Mouse (Mus musculus) ES-E14 (cell line): Measurements from ENCODE around the gene Rest. TPM values are rescaled to one million over a fixed set of nuclear protein-coding genes. Genes with fewer than 3 reads are reported as not detected.

ENCODE experiments used
- DNase-seq: peaks from one replicate; pipeline ENCODE4 v3.0.0-alpha.2; 2013; ENCODE audit warnings: low read depth, low spot score
- H3K27ac ChIP-seq: 2 replicates; pipeline ENCODE4 v1.5.1; 2012; ENCODE audit warnings: low read depth, mild to moderate bottlenecking, low read length, moderate library complexity, mixed read lengths; ENCODE audit not compliant: poor library complexity, insufficient read depth, severe bottlenecking
- H3K36me3 ChIP-seq: 2 replicates; pipeline ENCODE4 v1.6.1; 2012; ENCODE audit warnings: mild to moderate bottlenecking, low read length, moderate library complexity, mixed read lengths; ENCODE audit not compliant: control insufficient read depth, poor library complexity, insufficient read depth, severe bottlenecking
- H3K4me1 ChIP-seq, 2 experiments: fragments of 150-350 bp in 1 of 2; sonication (generic) in 1 of 2; 2 replicates each; pipeline ENCODE4 v1.6.1; 2012; ENCODE audit warnings: low read length in 2 of 2, mild to moderate bottlenecking in 1 of 2, mixed read lengths in 1 of 2; ENCODE audit not compliant: control insufficient read depth in 2 of 2, insufficient read depth in 2 of 2, poor library complexity in 1 of 2
- H3K4me3 ChIP-seq, 2 experiments: fragments of 150-350 bp in 1 of 2; sonication (generic) in 1 of 2; 2 replicates each; pipeline ENCODE4 v1.5.1; 2012; ENCODE audit warnings: low read length in 2 of 2, low read depth in 1 of 2, mild to moderate bottlenecking in 1 of 2, mixed read lengths in 1 of 2; ENCODE audit not compliant: insufficient read depth in 1 of 2, poor library complexity in 1 of 2, severe bottlenecking in 1 of 2
- H3K9ac ChIP-seq: 2 replicates; pipeline ENCODE4 v1.6.1; 2012; ENCODE audit warnings: low read depth, mild to moderate bottlenecking, low read length, mixed read lengths; ENCODE audit not compliant: poor library complexity, insufficient read depth, severe bottlenecking
- H3K9me3 ChIP-seq: fragments of 150-350 bp; sonication (generic); 2 replicates; pipeline ENCODE4 v1.6.1; 2012; ENCODE audit warnings: low read depth, mild to moderate bottlenecking, low read length; ENCODE audit not compliant: control insufficient read depth, insufficient read depth
- CHD2 ChIP-seq: IDR thresholded peaks from 2 replicates; pipeline ENCODE4 v1.6.1; 2014; ENCODE audit warnings: mild to moderate bottlenecking, low read depth, low read length, inconsistent platforms
- HCFC1 ChIP-seq: IDR thresholded peaks from 2 replicates; pipeline ENCODE4 v1.6.1; 2012; ENCODE audit warnings: low read length, inconsistent platforms, borderline replicate concordance; ENCODE audit not compliant: insufficient read depth
- MAFK ChIP-seq: IDR thresholded peaks from 2 replicates; pipeline ENCODE4 v1.6.1; 2014; ENCODE audit warnings: mild to moderate bottlenecking, low read depth, low read length, inconsistent platforms; ENCODE audit not compliant: insufficient read depth
- ZC3H11A ChIP-seq: IDR thresholded peaks from 2 replicates; pipeline ENCODE4 v1.6.1; 2012; ENCODE audit warnings: low read depth, mild to moderate bottlenecking, inconsistent platforms, low read length, borderline replicate concordance
- ZNF384 ChIP-seq: IDR thresholded peaks from 2 replicates; pipeline ENCODE4 v1.6.1; 2012; ENCODE audit warnings: low read depth, low read length, inconsistent platforms
- in situ Hi-C, 2 experiments: fragments of 600-800 bp; cut with MboI; formaldehyde crosslinking; loops; one replicate each; pipeline ENCODE4 v1.15.1; 2025; ENCODE audit warnings: low sequenced_read_pairs in 2 of 2, inconsistent platforms in 1 of 2; ENCODE audit not compliant: unreplicated experiment in 2 of 2
- total RNA-seq: library from RNA; depleted of rRNA; stranded (reverse); fragments of 300-350 nt; gene quantifications from 2 replicates; pipeline ENCODE4 v1.2.3, GENCODE M21; 2012

Gene Rest
- total RNA-seq, 1 experiment = 120 TPM

DNA sequence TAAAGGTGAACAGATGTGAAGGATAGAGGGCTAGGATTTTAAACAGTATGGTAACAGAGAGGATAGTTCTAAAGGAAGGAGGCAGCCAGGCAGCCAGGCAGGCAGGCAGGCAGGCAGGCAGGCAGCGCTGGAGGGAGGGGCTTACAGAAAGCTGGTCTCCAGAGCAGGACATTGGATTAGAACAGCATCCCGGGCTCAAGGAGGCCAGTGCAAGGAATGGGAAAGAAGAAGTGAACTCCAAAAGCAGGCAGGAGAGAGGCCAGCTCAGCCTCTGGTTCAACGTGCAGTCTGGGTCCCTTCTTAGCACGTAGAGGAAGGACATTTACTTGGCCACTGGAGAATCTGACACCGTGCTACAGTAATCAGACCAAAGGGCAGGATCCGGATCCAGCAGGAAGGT is 5.2 kb upstream of the Rest start:
- H3K4me3 ChIP-seq = peak overlapping the region; percentile 59 to 61
- DNase-seq = no peak
- no peaks in the 10 kb centered on the region for H3K36me3 ChIP-seq
- H3K4me1 ChIP-seq = peaks cover 12 to 18% of the 10 kb centered on the region in 2 experiments
- no peak for TF ChIP-seq ZC3H11A
- TF ChIP-seq MAFK = no peak
- TF ChIP-seq ZNF384 = no peak
- no peak for TF ChIP-seq HCFC1
- no peak for TF ChIP-seq CHD2
- in situ Hi-C loops = no loop called here
- H3K27ac ChIP-seq = peak overlapping the region; percentile 75
- peak overlapping the region; percentile 73 for H3K9ac ChIP-seq
- H3K9me3 ChIP-seq = no peaks in the 10 kb centered on the region

DNA sequence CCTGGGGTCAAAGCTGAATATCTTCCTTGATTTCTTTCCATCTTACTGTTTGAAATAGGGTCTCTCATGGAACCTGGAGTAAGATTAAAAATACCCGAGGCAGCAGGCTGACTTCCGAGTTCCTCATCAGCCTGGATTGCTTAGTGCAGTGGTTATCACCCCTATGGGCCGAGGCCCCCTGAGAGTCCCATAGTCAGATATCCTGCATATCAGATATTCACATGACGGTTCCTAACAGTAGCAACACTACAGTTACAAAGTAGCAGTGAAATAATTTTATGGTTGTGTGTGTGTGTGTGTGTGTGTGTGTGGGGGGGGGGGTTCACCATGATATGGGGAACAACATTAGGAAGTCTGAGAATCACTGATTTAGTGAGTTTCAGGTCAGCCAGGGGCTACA is 4.2 kb upstream of the Rest start:
- TF ChIP-seq ZNF384 = no peak
- Histone ChIP-seq H3K36me3 (no peaks in the 10 kb centered on the region), H3K9ac (peak overlapping the region; percentile 67; the same call in 1 of the 2 replicates), H3K27ac (peak overlapping the region; percentile 75), H3K9me3 (no peaks in the 10 kb centered on the region), H3K4me1 (peaks cover 12 to 17% of the 10 kb centered on the region in 2 experiments), H3K4me3 (peak overlapping the region; percentile 59 to 61)
- in situ Hi-C loops = no loop called here
- no peak for DNase-seq

GRCm38 (mm10) chr5:77262105-77262504 is 3.2 kb upstream of the Rest start:
- H3K27ac ChIP-seq = peak overlapping the region; percentile 96; the same call in 1 of the 2 replicates
- TF ChIP-seq HCFC1 (no peak), ZC3H11A (no peak), CHD2 (no peak; the same call in 1 of the 2 replicates), MAFK (no peak), ZNF384 (no peak)
- no peaks in the 10 kb centered on the region for H3K9me3 ChIP-seq
- DNase-seq = no peak
- H3K36me3 ChIP-seq = no peaks in the 10 kb centered on the region
- in situ Hi-C loops = no loop called here
- H3K4me1 ChIP-seq = peaks cover 9 to 15% of the 10 kb centered on the region in 2 experiments; a peak in 3 of 4 replicates
- H3K9ac ChIP-seq = peak overlapping the region; percentile 53; the same call in 1 of the 2 replicates
- H3K4me3 ChIP-seq = no peak overlapping the region; a peak in 1 of 4 replicates

GRCm38 (mm10) chr5:77265671-77266065 is 377 bp downstream of the Rest start:
- in situ Hi-C loops = no loop called here

DNA sequence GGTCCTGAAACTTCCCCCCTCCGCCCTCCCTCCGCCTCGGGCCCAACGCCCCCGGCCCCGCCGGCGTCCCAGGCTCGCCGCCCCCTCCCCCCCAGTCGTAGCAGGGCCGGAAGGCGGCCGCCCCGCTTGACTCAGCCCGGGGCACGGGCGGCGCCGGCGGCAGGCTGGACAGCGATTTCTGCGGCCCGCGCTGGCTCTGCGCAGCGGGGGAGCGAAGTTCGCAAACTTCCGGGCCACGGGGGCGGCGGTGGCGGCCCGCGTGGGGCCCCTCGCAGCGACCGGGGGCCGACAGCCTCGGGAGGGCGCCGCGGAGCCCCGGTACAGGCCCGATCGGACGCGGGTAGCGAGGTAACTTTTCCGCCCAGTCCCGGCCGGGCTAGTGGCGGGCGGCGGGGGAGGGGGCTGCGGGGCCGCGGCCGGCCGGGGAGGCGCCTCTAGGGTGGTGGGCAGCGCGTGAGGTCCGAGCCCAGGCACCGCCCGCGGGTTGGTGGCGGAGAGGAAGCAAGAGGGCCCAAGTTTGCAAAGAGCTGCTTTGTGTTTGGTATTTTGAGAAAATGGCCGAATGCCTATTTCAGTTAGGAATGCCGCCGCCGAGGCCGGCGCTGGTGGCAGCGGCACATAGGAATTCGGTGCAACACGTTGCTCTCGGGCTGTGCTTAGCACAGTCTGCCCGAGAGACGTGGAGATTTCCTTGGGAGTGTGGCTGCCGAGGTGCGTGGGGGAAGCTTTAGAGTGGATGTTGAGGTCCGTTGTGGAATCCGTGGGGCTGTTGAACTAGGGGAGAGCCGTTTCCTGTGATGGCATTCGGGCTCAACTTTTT is 985 bp downstream of the Rest start:
- Histone ChIP-seq H3K9ac (peak overlapping the region; percentile 98), H3K4me3 (peak overlapping the region; percentile 97 to 99), H3K36me3 (peaks cover 27% of the 10 kb centered on the region), H3K4me1 (peaks cover 4 to 14% of the 10 kb centered on the region in 2 experiments; a peak in 1 of 4 replicates), H3K27ac (peak overlapping the region; percentile 98), H3K9me3 (no peaks in the 10 kb centered on the region)
- in situ Hi-C loops = no loop called here
- peak; percentile 14; the same call in 1 of the 2 replicates for TF ChIP-seq HCFC1
- no peak for TF ChIP-seq CHD2
- DNase-seq = no peak

More at GRCm38 (mm10) chr5:77265671-77266065, 377 bp downstream of the Rest start:
- Histone ChIP-seq H3K9ac (peak overlapping the region; percentile 98), H3K27ac (peak overlapping the region; percentile 98), H3K36me3 (peaks cover 22% of the 10 kb centered on the region), H3K4me3 (peak overlapping the region; percentile 97 to 99), H3K9me3 (no peaks in the 10 kb centered on the region), H3K4me1 (peaks cover 4 to 14% of the 10 kb centered on the region in 2 experiments; a peak in 1 of 4 replicates)
- TF ChIP-seq CHD2 (no peak), MAFK (no peak), ZC3H11A (no peak), HCFC1 (peak; percentile 23; the same call in 1 of the 2 replicates)
- DNase-seq = no peak
